Mouse (Mus musculus) kidney, adult 2 months (tissue): ENCODE data around the gene Paqr5.

ENCODE experiments used
- CTCF ChIP-seq: fragments of 200-500 bp; conservative IDR thresholded peaks from 2 replicates; pipeline ENCODE4 v1.5.1; 2011; ENCODE audit warnings: low read depth, mild to moderate bottlenecking, control low read depth, low read length, moderate library complexity, mixed read lengths; ENCODE audit not compliant: insufficient read depth, insufficient read length
- POLR2A ChIP-seq: fragments of 200-500 bp; IDR thresholded peaks from one replicate; pipeline ENCODE4 v1.6.1; 2011; ENCODE audit warnings: low read depth, low read length, control low read depth

- TF ChIP-seq POLR2A (no peak), CTCF (no peak)
Observed at GRCm38 (mm10) chr9:61933333-61933732, 93.3 kb downstream of the Paqr5 start.
